Mouse (Mus musculus) brown adipose tissue, adult 24 weeks (tissue): ENCODE measurements around the gene C2cd3. TPM values are rescaled to one million over a fixed set of nuclear protein-coding genes. Genes with fewer than 3 reads are reported as not detected.

Experiments
- H3K27ac ChIP-seq: fragments of 200-500 bp; replicated peaks from 2 replicates; pipeline ENCODE4 v1.5.1; 2012; ENCODE audit warnings: low read depth, mild to moderate bottlenecking, low read length
- H3K4me1 ChIP-seq: fragments of 200-500 bp; 2 replicates; pipeline ENCODE4 v1.6.1; 2012; ENCODE audit warnings: low read length, mixed read lengths; ENCODE audit not compliant: control insufficient read depth, insufficient read depth, insufficient read length
- H3K4me3 ChIP-seq: fragments of 200-500 bp; 2 replicates; pipeline ENCODE4 v1.5.1; 2012; ENCODE audit warnings: low read depth, mild to moderate bottlenecking, low read length, moderate library complexity; ENCODE audit not compliant: insufficient read depth
- polyA plus RNA-seq: library from polyadenylated mRNA; stranded (reverse); fragments of >200 nt; gene quantifications from 2 replicates; pipeline ENCODE4 v1.2.4, GENCODE M21; 2012; ENCODE audit not compliant: missing spikeins, insufficient read depth, insufficient read length

The C2cd3 gene
- polyA plus RNA-seq, 1 experiment = 5.7 TPM

GRCm38 (mm10) chr7:100504740-100505487 is 132.9 kb downstream of the C2cd3 start:
- no peak overlapping the region for H3K27ac ChIP-seq
- no peak overlapping the region for H3K4me3 ChIP-seq
- H3K4me1 ChIP-seq = peaks cover 3% of the 10 kb centered on the region; the same call in 1 of the 2 replicates

DNA sequence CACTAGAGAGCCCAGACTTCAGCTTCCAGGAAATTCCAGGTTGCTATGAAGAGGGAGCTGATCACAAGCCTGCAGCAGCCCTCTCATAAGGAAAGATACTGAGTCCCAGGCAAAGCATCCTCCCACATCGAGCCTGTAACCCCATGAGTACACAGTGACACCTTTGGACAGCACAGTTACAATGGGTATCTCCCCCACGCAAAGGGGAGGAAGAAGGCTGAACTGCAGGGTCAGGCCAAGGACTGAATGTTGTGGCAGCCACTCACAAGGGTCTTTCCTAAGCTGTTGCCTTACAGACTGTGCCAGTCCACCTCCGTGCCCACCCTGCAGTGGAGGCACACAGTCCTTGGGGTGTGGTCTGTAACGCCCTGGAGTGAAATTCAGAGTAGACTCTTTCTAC is 134.5 kb downstream of the C2cd3 start:
- Histone ChIP-seq H3K4me1 (no peaks in the 10 kb centered on the region), H3K4me3 (no peak overlapping the region), H3K27ac (no peak overlapping the region)

GRCm38 (mm10) chr7:100508670-100509069 is 136.6 kb downstream of the C2cd3 start:
- Histone ChIP-seq H3K4me1 (no peaks in the 10 kb centered on the region), H3K27ac (no peak overlapping the region), H3K4me3 (no peak overlapping the region)

DNA sequence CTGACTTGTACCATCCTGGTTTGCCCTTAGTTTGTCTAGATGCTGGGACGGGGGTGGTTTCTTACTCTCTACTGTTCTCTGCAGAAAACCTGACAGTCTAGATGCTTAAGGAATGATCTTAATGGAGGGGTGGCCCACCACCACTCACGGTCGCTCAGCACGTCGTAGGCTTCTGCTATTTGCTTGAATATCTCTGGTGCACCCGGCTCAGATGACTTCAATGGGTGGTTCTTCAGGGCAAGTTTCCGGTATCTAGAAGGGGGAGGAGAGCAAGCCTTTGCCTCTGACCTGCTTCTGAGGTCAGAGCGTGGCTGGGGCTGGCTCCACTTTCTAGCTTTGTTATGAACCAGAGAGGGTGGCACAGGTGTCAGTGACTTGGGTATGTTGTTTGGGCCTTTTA is 139.6 kb downstream of the C2cd3 start:
- no peak overlapping the region for H3K27ac ChIP-seq
- no peak overlapping the region for H3K4me3 ChIP-seq
- H3K4me1 ChIP-seq = no peaks in the 10 kb centered on the region

- Histone ChIP-seq H3K4me1 (no peaks in the 10 kb centered on the region), H3K27ac (no peak within 1 kb of the TSS), H3K4me3 (no peak within 1 kb of the TSS)
Measured at GRCm38 (mm10) chr7:100514573-100514972, 142.5 kb downstream of the C2cd3 start, which contains the start of gene Dnajb13. Gene Dnajb13 (minus strand): TSS chr7:100514960.

Other genes with a start within 250 kb of the C2cd3 start
- 5.9 and 12.3 TPM in 2 replicates for gene Lipt2, start 213.0 kb upstream of the C2cd3 start, polyA plus RNA-seq
- not detected in 2 replicates for gene Kcne3, start 195.7 kb upstream of the C2cd3 start, polyA plus RNA-seq
- gene Pgm2l1, start 144.8 kb upstream of the C2cd3 start, polyA plus RNA-seq = 2.0 and 2.1 TPM in 2 replicates
- not detected in 2 replicates for gene P4ha3, start 86.7 kb upstream of the C2cd3 start, polyA plus RNA-seq
- gene Ppme1, start 74 bp downstream of the C2cd3 start, polyA plus RNA-seq = 34.9 and 38.1 TPM in 2 replicates
- gene Ucp3, start 100.8 kb downstream of the C2cd3 start, polyA plus RNA-seq = 61.6 and 107 TPM in 2 replicates
- gene Ucp2, start 121.1 kb downstream of the C2cd3 start, polyA plus RNA-seq = 54.8 and 55.8 TPM in 2 replicates
- 2.6 and 2.7 TPM in 2 replicates for gene Dnajb13, start 142.7 kb downstream of the C2cd3 start, polyA plus RNA-seq
- 6.4 and 11.6 TPM in 2 replicates for gene Coa4, start 164.8 kb downstream of the C2cd3 start, polyA plus RNA-seq
- 56.8 and 70.0 TPM in 2 replicates for gene Rab6a, start 235.2 kb downstream of the C2cd3 start, polyA plus RNA-seq
- 125 and 158 TPM in 2 replicates for gene Mrpl48, start 236.1 kb downstream of the C2cd3 start, polyA plus RNA-seq